Comparison of ENCODE assay signal across 13 mouse cellular contexts in the genomic region with DNA sequence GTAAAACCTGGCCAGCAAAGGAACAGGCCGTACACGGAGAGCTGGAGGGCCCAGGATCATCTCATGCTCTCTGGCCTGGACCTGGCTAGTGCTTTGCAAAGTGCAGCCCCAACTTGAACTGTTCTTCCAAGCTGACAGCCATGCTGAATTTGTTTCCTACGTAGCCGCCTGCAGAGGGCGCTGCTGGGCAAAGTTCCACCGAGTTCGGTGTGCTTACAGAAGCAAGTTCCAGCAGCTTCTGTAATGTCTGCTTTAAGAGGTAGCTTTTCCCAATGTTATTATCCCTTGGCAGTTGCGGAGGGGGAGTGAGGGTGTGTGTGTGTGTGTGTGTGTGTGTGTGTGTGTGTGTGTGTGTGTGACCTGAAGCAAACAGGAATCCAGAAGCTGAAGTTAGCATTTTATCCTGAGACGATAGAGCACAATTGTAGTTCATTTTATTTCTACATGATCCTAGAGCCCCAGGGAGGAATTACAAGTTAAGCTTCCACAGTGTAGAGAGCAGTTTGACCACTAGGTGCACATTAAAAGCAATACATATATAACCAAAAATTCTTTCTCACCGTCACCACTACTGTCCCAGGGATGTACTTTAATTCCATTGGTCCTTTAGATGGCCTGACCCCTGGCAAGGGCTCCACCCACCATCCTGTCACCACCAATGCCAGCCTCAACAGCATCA. TPM values are rescaled to one million over a fixed set of nuclear protein-coding genes. Genes with fewer than 3 reads are reported as not detected.
"Had no signal": no experiment of that assay in that cellular context is flagged by ENCODE, and none has a peak within 500 bp of the region (broad histone marks: within the 10 kb centered on the region; RNA-seq: fewer than 3 reads in every experiment).

No protein-coding gene starts in this region.

RNA-seq across cellular contexts. Expression of a gene that starts 5.9 kb away (rescaled TPM):
- total RNA-seq: layer of hippocampus, adult 18-20 months; layer of hippocampus, postnatal 36 days; left cerebral cortex, postnatal 25 days had no signal
- polyA plus RNA-seq: kidney, embryonic 16.5 days; limb, embryonic 11.5 days; limb, embryonic 15.5 days; liver, embryonic 12.5 days; liver, embryonic 16.5 days; lung, embryonic 14.5 days; midbrain, embryonic 10.5 days; midbrain, embryonic 14.5 days had no signal

RNA-seq across cellular contexts. Expression of a gene that starts 17.9 kb away (rescaled TPM):
- total RNA-seq: layer of hippocampus, adult 18-20 months had no signal
- polyA plus RNA-seq: limb, embryonic 11.5 days; lung, embryonic 14.5 days; macrophage; midbrain, embryonic 10.5 days; midbrain, embryonic 14.5 days had no signal

RNA-seq across cellular contexts. Expression of a gene that starts 30.5 kb away (rescaled TPM):
- total RNA-seq: layer of hippocampus, adult 18-20 months; layer of hippocampus, postnatal 36 days had no signal
- polyA plus RNA-seq: limb, embryonic 11.5 days; limb, embryonic 15.5 days; liver, embryonic 12.5 days; liver, embryonic 16.5 days; lung, embryonic 14.5 days; macrophage; midbrain, embryonic 10.5 days; midbrain, embryonic 14.5 days; neural tube, embryonic 13.5 days had no signal
